21 mouse cellular contexts compared by ENCODE assay signal in genomic region chr14:86431215-86431816, GRCm38 (mm10).
DNase-seq lines count a peak whose midpoint lies in the region; ATAC-seq and TF ChIP-seq lines count a peak whose summit lies in the region.
"Had no signal": no experiment of that assay in that cellular context is flagged by ENCODE, and none has a peak within 500 bp of the region (broad histone marks: within the 10 kb centered on the region; RNA-seq: fewer than 3 reads in every experiment).

No protein-coding gene starts in this region.

- no peaks in the 10 kb centered on the region for H3K9me3 ChIP-seq in embryonic facial prominence, embryonic 13.5 days
- H3K9me3 ChIP-seq: hindbrain, embryonic 15.5 days; kidney, embryonic 15.5 days; midbrain, embryonic 15.5 days; neural tube, embryonic 13.5 days had no signal

- H3K4me3 ChIP-seq in embryonic facial prominence, embryonic 13.5 days: no peak overlapping the region
- H3K4me3 ChIP-seq in myocyte: no peak overlapping the region
- H3K4me3 ChIP-seq: hindbrain, embryonic 15.5 days; kidney, embryonic 15.5 days; midbrain, embryonic 15.5 days; neural tube, embryonic 13.5 days had no signal

- DNase-seq in kidney, adult 9 months: peak; percentile 8
- DNase-seq in kidney, postnatal 10 days: no peak
- peak; percentile 18 for DNase-seq in forelimb bud, embryonic 11.5 days (ENCODE audit: low read depth, low spot score)
- no peak for DNase-seq in ovary, adult 18-20 months (ENCODE audit: low spot score)
- no peak for DNase-seq in left cerebral cortex, postnatal 36 days (ENCODE audit: low spot score in 2 of 2)
- DNase-seq: adrenal gland, adult 8-10 months; cerebellum, adult 11-12 months; cerebellum, postnatal 10 days; gastrocnemius, postnatal 14 days; heart, postnatal 36 days; thymus, postnatal 25 days had no signal

- no peak overlapping the region for H3K9ac ChIP-seq in embryonic facial prominence, embryonic 13.5 days
- H3K9ac ChIP-seq: hindbrain, embryonic 15.5 days; kidney, embryonic 15.5 days; liver, embryonic 14.5 days; midbrain, embryonic 15.5 days; neural tube, embryonic 13.5 days had no signal

- WGBS in embryonic facial prominence, embryonic 13.5 days: 14% methylated on average over 6 of the region's 6 CpGs

- no peaks in the 10 kb centered on the region for H3K27me3 ChIP-seq in embryonic facial prominence, embryonic 13.5 days
- H3K27me3 ChIP-seq in myocyte (ENCODE audit: control insufficient read depth, insufficient read depth, insufficient read length): no peaks in the 10 kb centered on the region
- H3K27me3 ChIP-seq: hindbrain, embryonic 15.5 days; kidney, embryonic 15.5 days; midbrain, embryonic 15.5 days; neural tube, embryonic 13.5 days had no signal

- H3ac ChIP-seq in myocyte (ENCODE audit: control insufficient read depth, insufficient read length): no peak overlapping the region

- no peak for ATAC-seq in embryonic facial prominence, embryonic 13.5 days (ENCODE audit: insufficient number of reproducible peaks, insufficient read depth, low FRiP score, low TSS enrichment, low read depth)
- ATAC-seq: activated CD4-positive, CD25-positive, alpha-beta regulatory T cell, adult 4 months; forebrain, embryonic 14.5 days; midbrain, embryonic 15.5 days had no signal

- peak overlapping the region; percentile 80; the same call in 1 of the 2 replicates for H3K27ac ChIP-seq in embryonic facial prominence, embryonic 13.5 days
- H3K27ac ChIP-seq: hindbrain, embryonic 15.5 days; kidney, embryonic 15.5 days; liver, embryonic 14.5 days; macrophage; midbrain, embryonic 15.5 days; neural tube, embryonic 13.5 days had no signal

- no peaks in the 10 kb centered on the region for H3K79me2 ChIP-seq in myocyte (ENCODE audit: control insufficient read depth, insufficient read depth)

- H3K36me3 ChIP-seq in embryonic facial prominence, embryonic 13.5 days: no peaks in the 10 kb centered on the region
- H3K36me3 ChIP-seq in myocyte (ENCODE audit: control insufficient read depth, insufficient read depth): no peaks in the 10 kb centered on the region
- H3K36me3 ChIP-seq: hindbrain, embryonic 15.5 days; kidney, embryonic 15.5 days; midbrain, embryonic 15.5 days; neural tube, embryonic 13.5 days had no signal

- H3K4me1 ChIP-seq in embryonic facial prominence, embryonic 13.5 days: peaks cover 19% of the 10 kb centered on the region
- H3K4me1 ChIP-seq: hindbrain, embryonic 15.5 days; kidney, embryonic 15.5 days; midbrain, embryonic 15.5 days had no signal

- TF ChIP-seq POLR2A in myocyte (IDR thresholded peaks at IDR 0.05; ENCODE audit: insufficient read length, low read depth): no peak

- H3K4me2 ChIP-seq in embryonic facial prominence, embryonic 13.5 days: no peak overlapping the region
- H3K4me2 ChIP-seq in myocyte (ENCODE audit: low read depth): peak overlapping the region; percentile 7
- H3K4me2 ChIP-seq: hindbrain, embryonic 15.5 days; kidney, embryonic 15.5 days; midbrain, embryonic 15.5 days; neural tube, embryonic 13.5 days had no signal

- intact Hi-C loops in left cerebral cortex, postnatal 36 days (cut with DNase I): no loop called here

TF ChIP-seq in myocyte, 11 proteins besides CTCF, POLR2A, EP300 and RAD21:
- TF ChIP-seq TCF3 (IDR thresholded peaks at IDR 0.05; ENCODE audit: insufficient read length, low read depth): no peak
- no peak for TF ChIP-seq SRF (IDR thresholded peaks at IDR 0.05; ENCODE audit: control insufficient read depth, insufficient read length, low read depth)
- TF ChIP-seq POLR2AphosphoS2 (IDR thresholded peaks at IDR 0.05; ENCODE audit: insufficient read length, low read depth): no peak
- no peak for TF ChIP-seq MYOG (IDR thresholded peaks at IDR 0.05; ENCODE audit: control insufficient read depth in 1 of 3, insufficient read depth in 1 of 3, insufficient read length in 2 of 3, low read depth in 2 of 3)
- TF ChIP-seq REST (IDR thresholded peaks at IDR 0.05; ENCODE audit: insufficient read depth, insufficient read length): no peak
- no peak for TF ChIP-seq CEBPB (IDR thresholded peaks at IDR 0.05; ENCODE audit: insufficient read depth, poor library complexity, severe bottlenecking)
- no peak for TF ChIP-seq USF1 (IDR thresholded peaks at IDR 0.05; ENCODE audit: low read depth)
- TF ChIP-seq MYOD1 (IDR thresholded peaks at IDR 0.05; ENCODE audit: control insufficient read depth in 1 of 3, insufficient read length in 2 of 3, low read depth in 2 of 3): no peak
- TF ChIP-seq TCF12 (IDR thresholded peaks at IDR 0.05; ENCODE audit: insufficient read depth, poor library complexity, severe bottlenecking): no peak
- TF ChIP-seq MAX (IDR thresholded peaks at IDR 0.05; ENCODE audit: low read depth): no peak
- no peak for TF ChIP-seq E2F4 (IDR thresholded peaks at IDR 0.05; ENCODE audit: insufficient read depth)

Comparison
In these comparisons a context has a peak if more than half of its experiments do, and no peak if none do; other contexts are left out.
1. DNase-seq: peak in kidney, adult 9 months (single experiment) and forelimb bud, embryonic 11.5 days (single experiment); none in kidney, postnatal 10 days (single experiment), ovary, adult 18-20 months (single experiment) and left cerebral cortex, postnatal 36 days (0 of 2).